Mouse (Mus musculus): ENCODE results near the gene Ppp1r3d.

GRCm38 (mm10) chr2:178413081-178413480 is 1.2 kb downstream of the Ppp1r3d start:
- TF ChIP-seq CTCF (IDR thresholded peaks at IDR 0.05; ENCODE audit: low read depth) (no peak), EP300 (IDR thresholded peaks at IDR 0.05; ENCODE audit: low read depth) (no peak)
